Mouse (Mus musculus) embryonic facial prominence, embryonic 14.5 days (tissue): Measurements from ENCODE around the gene Top3a. TPM values are rescaled to one million over a fixed set of nuclear protein-coding genes. Genes with fewer than 3 reads are reported as not detected.

Experiments used
- ATAC-seq: fragments of 200-750 bp; cut with Nextera tagmentation; 2 replicates; pipeline ENCODE4 v1.8.0; 2017; ENCODE audit warnings: low read depth, moderate number of reproducible peaks, moderate TSS enrichment
- DNase-seq: peaks from one replicate; pipeline ENCODE4 v3.0.0-alpha.2; 2015; ENCODE audit warnings: low spot score
- H3K27ac ChIP-seq: fragments of 300-500 bp; sonication (generic); replicated peaks from 2 replicates; pipeline ENCODE4 v1.5.1; 2014; ENCODE audit warnings: low read depth, mild to moderate bottlenecking, low read length, moderate library complexity
- H3K27me3 ChIP-seq: fragments of 300-500 bp; sonication (generic); replicated peaks from 2 replicates; pipeline ENCODE4 v1.6.1; 2014; ENCODE audit warnings: low read length; ENCODE audit not compliant: control insufficient read depth, insufficient read depth
- H3K36me3 ChIP-seq: fragments of 300-500 bp; sonication (generic); 2 replicates; pipeline ENCODE4 v1.6.1; 2014; ENCODE audit warnings: low read length, mixed read lengths; ENCODE audit not compliant: control insufficient read depth, insufficient read depth
- H3K4me1 ChIP-seq: fragments of 300-500 bp; sonication (generic); 2 replicates; pipeline ENCODE4 v1.6.1; 2014; ENCODE audit warnings: antibody characterized with exemption, low read length; ENCODE audit not compliant: control insufficient read depth, insufficient read depth
- H3K4me2 ChIP-seq: fragments of 300-500 bp; sonication (generic); 2 replicates; pipeline ENCODE4 v1.6.1; 2014; ENCODE audit warnings: low read depth, mild to moderate bottlenecking, low read length, moderate library complexity, mixed read lengths
- H3K4me3 ChIP-seq: fragments of 300-500 bp; sonication (generic); 2 replicates; pipeline ENCODE4 v1.5.1; 2014; ENCODE audit warnings: low read depth, mild to moderate bottlenecking, low read length
- H3K9ac ChIP-seq: fragments of 300-500 bp; sonication (generic); 2 replicates; pipeline ENCODE4 v1.6.1; 2014; ENCODE audit warnings: low read depth, mild to moderate bottlenecking, low read length, moderate library complexity, mixed read lengths
- H3K9me3 ChIP-seq: fragments of 300-500 bp; sonication (generic); 2 replicates; pipeline ENCODE4 v1.6.1; 2016; ENCODE audit warnings: low read length; ENCODE audit not compliant: control insufficient read depth
- WGBS: fragments of 180-500 bp; shearing (Covaris S2); extraction: QIAGEN DNeasy Blood & Tissue Kit; methylation state at CpG from one replicate; pipeline ENCODE4 v1.1.7; 2014; 5-methylcytosine and 5-hydroxymethylcytosine counted together
- microRNA-seq: library from miRNA; unstranded; fragments of <30 nt; microRNA quantifications from one replicate; pipeline ENCODE4, GENCODE M21; 2016; ENCODE audit warnings: borderline number of aligned reads
- polyA plus RNA-seq: library from polyadenylated mRNA; unstranded; fragments of >200 nt; fragmentation: Nextera tagmentation; extraction: Ambion mirVana; gene quantifications from 2 replicates; pipeline ENCODE4 v1.2.1, GENCODE M21; 2014

The Top3a gene
- polyA plus RNA-seq, 1 experiment from 2014 or later: 12.1 TPM

- Histone ChIP-seq H3K4me2 (no peak overlapping the region), H3K4me3 (no peak overlapping the region), H3K4me1 (peaks cover 14% of the 10 kb centered on the region), H3K9me3 (no peaks in the 10 kb centered on the region), H3K27ac (no peak overlapping the region), H3K36me3 (no peaks in the 10 kb centered on the region), H3K27me3 (no peaks in the 10 kb centered on the region), H3K9ac (no peak overlapping the region)
- 71% methylated on average over 1 of the region's 1 CpGs for WGBS
- DNase-seq (no peak), ATAC-seq (no peak)
These were observed 81.0 kb downstream of the Top3a start for GRCm38 (mm10) chr11:60696165-60696564.

Small RNAs within 50 kb of the gene (microRNA-seq; reads per million reads assigned to microRNA genes)
- gene Mir5100: not detected

Other genes with a start within 250 kb of the Top3a start
- 29.3 and 30.1 TPM in 2 replicates for gene Alkbh5, start 241.0 kb downstream of the Top3a start, polyA plus RNA-seq
- 49.7 and 57.8 TPM in 2 replicates for gene Llgl1, start 77.6 kb downstream of the Top3a start, polyA plus RNA-seq
- gene Flii, start 50.1 kb downstream of the Top3a start, polyA plus RNA-seq: 76.1 and 76.9 TPM in 2 replicates
- 17.3 and 18.8 TPM in 2 replicates for gene Mief2, start 49.0 kb downstream of the Top3a start, polyA plus RNA-seq
- 7.2 and 8.7 TPM in 2 replicates for gene Smcr8, start 159 bp upstream of the Top3a start, polyA plus RNA-seq
- gene Shmt1, start 34.4 kb upstream of the Top3a start, polyA plus RNA-seq: 30.2 and 35.7 TPM in 2 replicates
- 32.7 and 32.9 TPM in 2 replicates for gene Dhrs7b, start 53.3 kb upstream of the Top3a start, polyA plus RNA-seq
- gene Tmem11, start 101.9 kb upstream of the Top3a start, polyA plus RNA-seq: 61.6 and 61.7 TPM in 2 replicates
- 18.8 and 19.4 TPM in 2 replicates for gene Natd1, start 137.4 kb upstream of the Top3a start, polyA plus RNA-seq
- gene Map2k3, start 154.7 kb upstream of the Top3a start, polyA plus RNA-seq: 76.1 and 78.6 TPM in 2 replicates
- 1.5 and 1.6 TPM in 2 replicates for gene Kcnj12, start 245.2 kb upstream of the Top3a start, polyA plus RNA-seq